Mouse (Mus musculus) ES-Bruce4 (cell line): Measurements from ENCODE around the gene Sept3. TPM values are rescaled to one million over a fixed set of nuclear protein-coding genes. Genes with fewer than 3 reads are reported as not detected.

ENCODE experiments used
- H3K27ac ChIP-seq: 2 replicates; pipeline ENCODE4 v1.5.1; 2012; ENCODE audit warnings: low read length, inconsistent platforms; ENCODE audit not compliant: insufficient read depth
- H3K27me3 ChIP-seq: 2 replicates; pipeline ENCODE4 v1.6.1; 2012; ENCODE audit warnings: mild to moderate bottlenecking, low read length, inconsistent platforms; ENCODE audit not compliant: control insufficient read depth, poor library complexity, insufficient read depth, severe bottlenecking
- H3K36me3 ChIP-seq: 2 replicates; pipeline ENCODE4 v1.6.1; 2012; ENCODE audit warnings: inconsistent platforms, mild to moderate bottlenecking, low read length, moderate library complexity; ENCODE audit not compliant: control insufficient read depth, poor library complexity, insufficient read depth, severe bottlenecking
- H3K4me1 ChIP-seq: one replicate; pipeline ENCODE4 v1.8.1; 2011; ENCODE audit warnings: low read length; ENCODE audit not compliant: control insufficient read depth, insufficient read depth
- H3K4me3 ChIP-seq: 2 replicates; pipeline ENCODE4 v1.5.1; 2011; ENCODE audit warnings: low read depth, mild to moderate bottlenecking, low read length
- H3K9ac ChIP-seq: 2 replicates; pipeline ENCODE4 v1.6.1; 2012; ENCODE audit warnings: low read depth, mild to moderate bottlenecking, inconsistent platforms; ENCODE audit not compliant: poor library complexity, severe bottlenecking
- H3K9me3 ChIP-seq: replicated peaks from 2 replicates; pipeline ENCODE4 v1.6.1; 2012; ENCODE audit warnings: mild to moderate bottlenecking, low read length, inconsistent platforms; ENCODE audit not compliant: control insufficient read depth, poor library complexity, insufficient read depth, severe bottlenecking
- CTCF ChIP-seq: IDR thresholded peaks from one replicate; pipeline ENCODE4 v1.8.1; 2011; ENCODE audit warnings: low read depth, low read length
- EP300 ChIP-seq: IDR thresholded peaks from 2 replicates; pipeline ENCODE4 v1.6.1; 2011; ENCODE audit warnings: low read depth, low read length; ENCODE audit not compliant: insufficient read depth
- POLR2A ChIP-seq: IDR thresholded peaks from one replicate; pipeline ENCODE4 v1.8.1; 2011; ENCODE audit warnings: low read length; ENCODE audit not compliant: insufficient read depth
- polyA plus RNA-seq: library from polyadenylated mRNA; stranded (reverse); fragments of >200 nt; gene quantifications from 2 replicates; pipeline ENCODE4 v1.2.4, GENCODE M21; 2011; ENCODE audit warnings: low read depth; ENCODE audit not compliant: missing spikeins, insufficient read depth, insufficient read length

The Sept3 gene
- polyA plus RNA-seq, 1 experiment: 9.7 TPM

DNA sequence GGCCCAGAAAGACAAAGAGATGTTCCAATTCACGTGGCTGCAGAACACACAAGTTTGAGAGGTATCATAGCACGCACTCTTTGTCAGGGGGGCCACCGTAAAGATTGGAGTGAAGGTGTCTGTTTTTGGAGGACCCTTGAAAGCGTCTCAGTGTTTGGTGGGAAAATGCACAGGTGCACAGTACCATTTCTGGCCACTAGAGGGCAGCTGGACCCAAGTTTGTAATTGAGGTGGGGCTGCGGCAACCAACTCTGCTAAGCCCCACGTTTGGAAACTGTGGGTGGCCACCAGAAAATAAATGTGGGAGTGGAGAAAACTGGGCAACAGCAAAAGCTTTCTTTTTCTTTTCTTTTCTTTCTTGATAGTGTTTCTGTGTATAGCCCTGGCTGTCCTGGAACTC lies 8.3 kb upstream of the Sept3 start:
- peaks cover under 1% of the 10 kb centered on the region for H3K4me1 ChIP-seq
- no peaks in the 10 kb centered on the region for H3K27me3 ChIP-seq
- peak; percentile 86 for TF ChIP-seq CTCF
- TF ChIP-seq EP300: no peak
- no peaks in the 10 kb centered on the region for H3K36me3 ChIP-seq
- H3K9ac ChIP-seq: no peak overlapping the region
- H3K27ac ChIP-seq: no peak overlapping the region
- H3K4me3 ChIP-seq: no peak overlapping the region
- no peaks in the 10 kb centered on the region for H3K9me3 ChIP-seq

DNA sequence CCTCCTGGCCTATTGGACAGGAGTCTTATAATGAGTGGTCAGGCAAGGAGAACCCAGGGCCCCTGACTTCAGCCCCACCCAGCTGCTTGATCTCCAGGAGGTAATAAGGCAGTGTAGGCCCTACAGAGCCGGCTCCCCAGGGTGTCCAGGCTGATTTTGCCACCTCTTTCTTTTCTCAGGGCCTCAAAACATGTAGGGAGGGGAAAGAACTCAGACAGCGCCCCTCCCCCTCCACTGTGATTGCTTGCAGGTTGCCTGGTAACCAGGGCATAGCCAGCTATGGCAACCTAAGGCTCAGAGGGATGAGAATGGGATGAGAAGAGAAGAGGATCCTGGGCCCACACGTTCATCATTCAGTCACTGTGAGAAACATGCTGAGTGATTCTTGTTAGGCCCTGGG lies 6.5 kb upstream of the Sept3 start:
- Histone ChIP-seq H3K4me3 (no peak overlapping the region), H3K27me3 (no peaks in the 10 kb centered on the region), H3K4me1 (peaks cover 2% of the 10 kb centered on the region), H3K27ac (no peak overlapping the region), H3K36me3 (no peaks in the 10 kb centered on the region), H3K9ac (no peak overlapping the region), H3K9me3 (no peaks in the 10 kb centered on the region)
- no peak for TF ChIP-seq EP300
- TF ChIP-seq CTCF: no peak
- TF ChIP-seq POLR2A: no peak

DNA sequence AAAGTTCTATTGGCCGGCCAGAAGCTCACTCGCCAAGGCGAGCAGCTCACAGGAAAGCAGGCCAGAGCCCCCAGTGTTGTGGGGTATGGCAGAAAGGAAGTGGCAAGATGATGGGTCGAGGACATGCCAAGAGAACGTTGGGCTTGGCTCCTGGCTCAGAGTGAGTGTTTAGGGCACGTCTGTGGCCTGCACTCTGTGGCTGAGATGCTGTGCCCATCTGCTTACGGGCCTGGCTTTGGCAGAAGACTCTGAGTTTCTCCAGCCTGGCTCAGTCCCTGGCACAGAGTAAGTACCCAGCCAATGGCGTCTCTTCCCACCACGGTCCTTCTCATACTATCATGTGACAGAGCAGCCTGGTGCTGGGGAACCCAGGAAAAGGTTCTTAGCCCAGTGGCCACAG lies 5.9 kb upstream of the Sept3 start:
- no peak overlapping the region for H3K9ac ChIP-seq
- H3K4me3 ChIP-seq: no peak overlapping the region
- H3K27me3 ChIP-seq: no peaks in the 10 kb centered on the region
- H3K36me3 ChIP-seq: no peaks in the 10 kb centered on the region
- no peak overlapping the region for H3K27ac ChIP-seq
- H3K4me1 ChIP-seq: peaks cover 2% of the 10 kb centered on the region
- H3K9me3 ChIP-seq: no peaks in the 10 kb centered on the region
- TF ChIP-seq POLR2A (no peak), EP300 (no peak), CTCF (no peak)

DNA sequence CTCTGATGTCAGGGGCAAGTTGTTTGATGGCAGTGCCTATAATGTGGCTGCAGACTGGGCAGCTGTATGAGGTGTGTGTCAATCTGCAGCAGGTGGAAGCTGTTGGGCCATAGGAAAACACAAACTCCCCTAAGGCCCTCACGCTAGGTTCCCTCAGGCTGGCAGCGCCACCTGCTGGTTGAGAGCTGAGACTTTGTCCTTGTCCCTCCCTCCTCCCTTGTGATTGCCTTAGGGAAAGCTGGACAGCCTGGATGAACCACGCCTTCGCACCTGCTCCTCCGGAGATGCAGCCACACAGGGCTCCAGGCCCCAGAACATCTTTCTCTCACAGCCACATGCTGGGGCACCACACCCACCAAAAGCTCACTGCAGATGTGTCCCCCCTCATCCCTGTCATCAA lies 3.5 kb upstream of the Sept3 start:
- TF ChIP-seq POLR2A (no peak), EP300 (peak; percentile 84), CTCF (peak; percentile 99)
- H3K27ac ChIP-seq: no peak overlapping the region
- no peak overlapping the region for H3K4me3 ChIP-seq
- H3K9me3 ChIP-seq: no peaks in the 10 kb centered on the region
- no peaks in the 10 kb centered on the region for H3K36me3 ChIP-seq
- H3K4me1 ChIP-seq: peaks cover 5% of the 10 kb centered on the region
- no peak overlapping the region for H3K9ac ChIP-seq
- H3K27me3 ChIP-seq: 0 out of 2 replicates have a peak, but pooled peaks cover 4% of the 10 kb centered on the region

DNA sequence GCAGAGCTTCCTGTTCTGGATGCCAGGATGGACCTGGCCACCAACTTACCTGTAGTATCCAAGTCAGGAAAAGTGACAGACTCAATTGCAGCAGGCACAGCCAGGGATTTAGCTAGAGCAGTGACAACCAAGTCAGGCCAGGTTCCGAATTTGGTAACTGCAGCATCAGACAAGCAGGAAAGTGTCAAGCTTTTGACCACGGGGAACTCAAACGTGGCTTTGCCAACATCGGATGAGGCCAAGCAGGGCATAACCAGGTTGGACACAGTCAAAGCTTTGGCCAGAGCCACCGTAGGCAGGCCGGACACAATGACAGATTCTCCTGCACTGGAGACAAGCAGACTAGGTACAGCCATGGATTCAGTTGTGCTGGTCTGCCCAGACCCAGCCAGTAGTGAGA lies 2.4 kb upstream of the Sept3 start:
- no peak overlapping the region for H3K27ac ChIP-seq
- 0 out of 2 replicates have a peak, but pooled peaks cover 4% of the 10 kb centered on the region for H3K27me3 ChIP-seq
- no peak for TF ChIP-seq EP300
- TF ChIP-seq CTCF: no peak
- no peak for TF ChIP-seq POLR2A
- peaks cover 6% of the 10 kb centered on the region for H3K4me1 ChIP-seq
- H3K4me3 ChIP-seq: no peak overlapping the region
- no peaks in the 10 kb centered on the region for H3K36me3 ChIP-seq
- no peak overlapping the region for H3K9ac ChIP-seq
- no peaks in the 10 kb centered on the region for H3K9me3 ChIP-seq

DNA sequence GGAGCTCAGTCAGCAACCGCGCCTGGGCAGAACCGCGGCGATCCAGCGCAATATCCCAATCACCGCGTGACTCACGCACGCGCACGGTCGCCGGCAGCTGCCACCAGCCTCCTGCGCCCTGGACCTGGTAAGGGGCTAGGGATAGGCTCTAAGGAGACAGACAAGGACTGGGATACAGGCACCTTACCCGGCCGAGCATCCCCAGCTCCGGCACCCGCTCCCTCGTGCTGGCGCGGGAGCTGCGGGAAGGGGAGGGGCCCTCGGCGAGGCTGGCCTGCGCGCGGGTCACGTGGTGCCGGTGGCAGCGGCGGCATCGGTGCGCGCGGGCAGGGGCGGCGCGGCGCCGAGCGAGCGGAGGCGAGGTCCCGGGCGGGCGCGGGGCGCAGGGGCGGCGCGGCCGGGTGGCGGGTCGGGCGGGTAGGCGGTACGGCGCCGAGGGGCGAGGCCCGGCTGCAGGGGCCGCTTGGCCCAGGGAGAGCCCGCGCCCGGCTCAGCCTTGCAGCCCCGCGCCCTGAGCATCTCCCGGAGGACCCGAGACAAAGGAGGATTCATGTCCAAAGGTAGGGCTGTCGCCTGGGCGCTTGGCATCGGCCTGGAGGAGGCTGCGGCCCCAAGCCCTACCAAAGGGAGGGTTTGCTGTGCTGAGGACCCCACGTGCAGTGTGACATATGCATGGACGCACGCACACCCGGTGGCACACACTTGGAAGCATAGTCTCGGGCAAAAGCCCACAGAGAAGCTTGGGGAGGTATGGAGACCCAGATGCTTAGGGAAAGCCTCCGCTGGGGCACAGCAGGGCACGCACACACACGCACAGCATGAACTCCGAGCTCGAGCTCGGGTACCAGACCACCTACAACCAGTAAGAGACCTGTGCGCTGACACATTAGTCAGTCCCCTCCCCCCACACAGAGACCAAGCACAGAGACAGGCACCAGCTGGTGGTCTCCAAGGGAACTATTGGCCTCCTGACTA lies 521 bp downstream of the Sept3 start:
- Histone ChIP-seq H3K9ac (peak overlapping the region; percentile 79), H3K27ac (no peak overlapping the region), H3K36me3 (no peaks in the 10 kb centered on the region), H3K27me3 (0 out of 2 replicates have a peak, but pooled peaks cover 4% of the 10 kb centered on the region), H3K9me3 (no peaks in the 10 kb centered on the region), H3K4me1 (peaks cover 6% of the 10 kb centered on the region), H3K4me3 (peak overlapping the region; percentile 97)
- no peak for TF ChIP-seq POLR2A
- TF ChIP-seq EP300: no peak
- no peak for TF ChIP-seq CTCF
